Mouse (Mus musculus): ENCODE measurements around the gene Ppp6r1. TPM values are rescaled to one million over a fixed set of nuclear protein-coding genes. Genes with fewer than 3 reads are reported as not detected.

Ppp6r1 gene
- 8.1 and 9.0 TPM in 2 replicates for polyA plus RNA-seq (2015; fragmentation: Nextera tagmentation; extraction: Ambion mirVana)

- H3K27me3 ChIP-seq (replicated peaks): no peaks in the 10 kb centered on the region
- peaks cover 28% of the 10 kb centered on the region for H3K4me1 ChIP-seq (replicated peaks)
- H3K27ac ChIP-seq: peak within 1 kb of the TSS; percentile 94
- H3K9ac ChIP-seq: peak within 1 kb of the TSS; percentile 94
- under 1% methylated on average over 54 of the region's 54 CpGs for WGBS
- H3K9me3 ChIP-seq: no peaks in the 10 kb centered on the region
- peaks cover 5% of the 10 kb centered on the region; the same call in 1 of the 2 replicates for H3K36me3 ChIP-seq
- H3K4me3 ChIP-seq (replicated peaks): peak within 1 kb of the TSS; percentile 86
- ATAC-seq: peak; percentile 98
- H3K4me2 ChIP-seq (replicated peaks): peak within 1 kb of the TSS; percentile 86
Measured at GRCm38 (mm10) chr7:4658912-4659551, at the start of gene Ppp6r1. TSS of gene Ppp6r1 (minus strand) at chr7:4659019.

GRCm38 (mm10) chr7:4705098-4705497 lies 46.3 kb upstream of the Ppp6r1 start:
- 55% methylated on average over 18 of the region's 18 CpGs for WGBS
- Histone ChIP-seq H3K4me2 (replicated peaks) (no peak overlapping the region), H3K27ac (no peak overlapping the region), H3K27me3 (replicated peaks) (no peaks in the 10 kb centered on the region), H3K9ac (no peak overlapping the region), H3K9me3 (no peaks in the 10 kb centered on the region), H3K4me3 (replicated peaks) (no peak overlapping the region), H3K4me1 (replicated peaks) (no peaks in the 10 kb centered on the region), H3K36me3 (peaks cover 9% of the 10 kb centered on the region; the same call in 1 of the 2 replicates)
- ATAC-seq: no peak

- no peak for ATAC-seq
- 88% methylated on average over 7 of the region's 7 CpGs for WGBS
- H3K36me3 ChIP-seq: peaks cover 3% of the 10 kb centered on the region; the same call in 1 of the 2 replicates
- no peaks in the 10 kb centered on the region for H3K27me3 ChIP-seq (replicated peaks)
- H3K4me2 ChIP-seq (replicated peaks): no peak overlapping the region
- H3K9me3 ChIP-seq: no peaks in the 10 kb centered on the region
- no peak overlapping the region for H3K27ac ChIP-seq
- no peak overlapping the region for H3K4me3 ChIP-seq (replicated peaks)
- no peaks in the 10 kb centered on the region for H3K4me1 ChIP-seq (replicated peaks)
- no peak overlapping the region for H3K9ac ChIP-seq
Measured at GRCm38 (mm10) chr7:4703195-4703594, 44.4 kb upstream of the Ppp6r1 start.

GRCm38 (mm10) chr7:4702334-4702733 lies 43.5 kb upstream of the Ppp6r1 start:
- 64% methylated on average over 8 of the region's 8 CpGs for WGBS
- no peak for ATAC-seq
- no peaks in the 10 kb centered on the region for H3K36me3 ChIP-seq
- no peak overlapping the region for H3K9ac ChIP-seq
- H3K4me3 ChIP-seq (replicated peaks): no peak overlapping the region
- H3K4me2 ChIP-seq (replicated peaks): no peak overlapping the region
- no peaks in the 10 kb centered on the region for H3K9me3 ChIP-seq
- no peak overlapping the region for H3K27ac ChIP-seq
- no peaks in the 10 kb centered on the region for H3K4me1 ChIP-seq (replicated peaks)
- H3K27me3 ChIP-seq (replicated peaks): no peaks in the 10 kb centered on the region

GRCm38 (mm10) chr7:4693004-4693403 lies 34.2 kb upstream of the Ppp6r1 start:
- Histone ChIP-seq H3K4me2 (replicated peaks) (no peak overlapping the region), H3K9ac (no peak overlapping the region), H3K27ac (no peak overlapping the region), H3K4me1 (replicated peaks) (peaks cover 4% of the 10 kb centered on the region; the same call in 1 of the 2 replicates), H3K36me3 (peaks cover 5% of the 10 kb centered on the region; the same call in 1 of the 2 replicates), H3K27me3 (replicated peaks) (no peaks in the 10 kb centered on the region), H3K4me3 (replicated peaks) (no peak overlapping the region), H3K9me3 (no peaks in the 10 kb centered on the region)
- no peak for ATAC-seq
- 89% methylated on average over 6 of the region's 6 CpGs for WGBS

- peaks cover 4% of the 10 kb centered on the region; the same call in 1 of the 2 replicates for H3K4me1 ChIP-seq (replicated peaks)
- WGBS: 6% methylated on average over 24 of the region's 35 CpGs
Measured at GRCm38 (mm10) chr7:4690951-4691653, 32.3 kb upstream of the Ppp6r1 start.

GRCm38 (mm10) chr7:4690387-4690786 lies 31.6 kb upstream of the Ppp6r1 start, which contains the start of gene Brsk1:
TSS of gene Brsk1 (plus strand) at chr7:4690604.
- under 1% methylated on average over 6 of the region's 18 CpGs for WGBS

More at GRCm38 (mm10) chr7:4690951-4691653, 32.3 kb upstream of the Ppp6r1 start:
- peak; percentile 73 for ATAC-seq
- peak overlapping the region; percentile 91 for H3K4me2 ChIP-seq (replicated peaks)
- H3K9me3 ChIP-seq: no peaks in the 10 kb centered on the region
- no peaks in the 10 kb centered on the region for H3K27me3 ChIP-seq (replicated peaks)
- H3K27ac ChIP-seq: peak overlapping the region; percentile 81
- H3K9ac ChIP-seq: peak overlapping the region; percentile 85
- peaks cover 5% of the 10 kb centered on the region; the same call in 1 of the 2 replicates for H3K36me3 ChIP-seq
- H3K4me3 ChIP-seq (replicated peaks): peak overlapping the region; percentile 70

GRCm38 (mm10) chr7:4684632-4685417 lies 26.0 kb upstream of the Ppp6r1 start, which contains the start of gene Hspbp1:
TSS of gene Hspbp1 (minus strand) at chr7:4685068.
- H3K36me3 ChIP-seq: peaks cover 6% of the 10 kb centered on the region; the same call in 1 of the 2 replicates
- peak within 1 kb of the TSS; percentile 88 for H3K4me2 ChIP-seq (replicated peaks)
- no peaks in the 10 kb centered on the region for H3K9me3 ChIP-seq
- peak within 1 kb of the TSS; percentile 61 for H3K9ac ChIP-seq
- peak; percentile 99 for ATAC-seq
- peak within 1 kb of the TSS; percentile 73 for H3K4me3 ChIP-seq (replicated peaks)
- H3K27ac ChIP-seq: peak within 1 kb of the TSS; percentile 67
- H3K27me3 ChIP-seq (replicated peaks): no peaks in the 10 kb centered on the region
- peaks cover 7% of the 10 kb centered on the region; the same call in 1 of the 2 replicates for H3K4me1 ChIP-seq (replicated peaks)
- WGBS: under 1% methylated on average over 32 of the region's 32 CpGs

More at GRCm38 (mm10) chr7:4690387-4690786, 31.6 kb upstream of the Ppp6r1 start, which contains the start of gene Brsk1:
- Histone ChIP-seq H3K9me3 (no peaks in the 10 kb centered on the region), H3K27me3 (replicated peaks) (no peaks in the 10 kb centered on the region), H3K36me3 (peaks cover 5% of the 10 kb centered on the region; the same call in 1 of the 2 replicates), H3K4me3 (replicated peaks) (peak within 1 kb of the TSS; percentile 70), H3K4me2 (replicated peaks) (peak within 1 kb of the TSS; percentile 91), H3K27ac (peak within 1 kb of the TSS; percentile 81), H3K4me1 (replicated peaks) (peaks cover 4% of the 10 kb centered on the region; the same call in 1 of the 2 replicates), H3K9ac (peak within 1 kb of the TSS; percentile 85)
- peak; percentile 67 for ATAC-seq

GRCm38 (mm10) chr7:4684203-4684602 lies 25.4 kb upstream of the Ppp6r1 start:
- H3K36me3 ChIP-seq: peaks cover 6% of the 10 kb centered on the region; the same call in 1 of the 2 replicates
- H3K27ac ChIP-seq: peak overlapping the region; percentile 67; the same call in 1 of the 2 replicates
- peak overlapping the region; percentile 73 for H3K4me3 ChIP-seq (replicated peaks)
- no peaks in the 10 kb centered on the region for H3K27me3 ChIP-seq (replicated peaks)
- peak overlapping the region; percentile 88 for H3K4me2 ChIP-seq (replicated peaks)
- H3K4me1 ChIP-seq (replicated peaks): peaks cover 7% of the 10 kb centered on the region; the same call in 1 of the 2 replicates
- H3K9ac ChIP-seq: peak overlapping the region; percentile 61
- no peak for ATAC-seq
- H3K9me3 ChIP-seq: no peaks in the 10 kb centered on the region
- 3% methylated on average over 13 of the region's 13 CpGs for WGBS

- Histone ChIP-seq H3K36me3 (peaks cover 6% of the 10 kb centered on the region; the same call in 1 of the 2 replicates), H3K27ac (no peak overlapping the region), H3K4me1 (replicated peaks) (peaks cover 7% of the 10 kb centered on the region; the same call in 1 of the 2 replicates), H3K4me2 (replicated peaks) (no peak overlapping the region), H3K4me3 (replicated peaks) (no peak overlapping the region), H3K9me3 (no peaks in the 10 kb centered on the region), H3K9ac (no peak overlapping the region), H3K27me3 (replicated peaks) (no peaks in the 10 kb centered on the region)
- no peak for ATAC-seq
- WGBS: 80% methylated on average over 5 of the region's 5 CpGs
Measured at GRCm38 (mm10) chr7:4683307-4683706, 24.5 kb upstream of the Ppp6r1 start.

- peak; percentile 64 for ATAC-seq
- H3K27ac ChIP-seq: no peak overlapping the region
- no peak overlapping the region for H3K4me2 ChIP-seq (replicated peaks)
- peaks cover 3% of the 10 kb centered on the region; the same call in 1 of the 2 replicates for H3K4me1 ChIP-seq (replicated peaks)
- WGBS: 41% methylated on average over 7 of the region's 7 CpGs
- H3K9me3 ChIP-seq: no peaks in the 10 kb centered on the region
- no peak overlapping the region for H3K9ac ChIP-seq
- H3K27me3 ChIP-seq (replicated peaks): no peaks in the 10 kb centered on the region
- peaks cover 8% of the 10 kb centered on the region for H3K36me3 ChIP-seq
- no peak overlapping the region for H3K4me3 ChIP-seq (replicated peaks)
Measured at GRCm38 (mm10) chr7:4675200-4675599, 16.4 kb upstream of the Ppp6r1 start.

Measured in intestine, embryonic 15.5 days (tissue).